Mouse (Mus musculus): ENCODE measurements around the gene Syne3. TPM values are rescaled to one million over a fixed set of nuclear protein-coding genes. Genes with fewer than 3 reads are reported as not detected.

Syne3 gene
- polyA plus RNA-seq, 1 experiment from 2014 or later = 0.31 TPM

DNA sequence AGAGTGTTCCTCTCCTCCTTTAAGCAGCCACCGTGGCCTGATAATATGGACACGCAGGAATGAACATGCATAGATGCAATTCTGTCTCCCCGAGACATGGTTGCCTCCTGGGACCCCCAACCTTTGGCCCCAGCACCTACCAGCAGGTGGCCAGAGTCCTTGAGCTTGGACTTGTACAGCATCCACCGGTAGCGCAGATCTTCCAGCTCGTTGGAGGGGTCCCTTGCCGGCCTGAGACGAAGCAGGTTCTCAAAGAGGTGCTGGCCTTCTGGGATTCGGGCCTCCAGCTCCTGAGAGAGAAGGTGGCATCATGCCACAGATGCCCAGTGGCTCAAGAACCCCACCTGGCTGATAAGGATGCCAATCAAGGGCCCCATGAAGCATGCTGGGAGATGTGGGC, 69.1 kb downstream of the Syne3 start:
- 87% methylated on average over 9 of the region's 9 CpGs for WGBS
- H3K4me3 ChIP-seq (ENCODE audit: low read depth, low read length) = no peak overlapping the region
- H3K27me3 ChIP-seq (ENCODE audit: control insufficient read depth, insufficient read depth, low read length) = no peaks in the 10 kb centered on the region
- no peak overlapping the region for H3K4me2 ChIP-seq (ENCODE audit: low read depth, severe bottlenecking)
- peaks cover 13% of the 10 kb centered on the region for H3K4me1 ChIP-seq (ENCODE audit: control insufficient read depth, insufficient read depth, low read length)
- DNase-seq (ENCODE audit: low spot score) (no peak), ATAC-seq (ENCODE audit: insufficient number of reproducible peaks, low FRiP score, low TSS enrichment, low read depth) (no peak)
- no peak overlapping the region for H3K9ac ChIP-seq (ENCODE audit: low read length)
- H3K27ac ChIP-seq (replicated peaks; ENCODE audit: low read depth, low read length) = no peak overlapping the region
- H3K36me3 ChIP-seq (ENCODE audit: control insufficient read depth, insufficient read depth, low read length) = no peaks in the 10 kb centered on the region; the same call in 1 of the 2 replicates
- H3K9me3 ChIP-seq (ENCODE audit: control insufficient read depth, low read length) = no peaks in the 10 kb centered on the region; the same call in 1 of the 2 replicates

- Histone ChIP-seq H3K36me3 (ENCODE audit: control insufficient read depth, insufficient read depth, low read length) (no peaks in the 10 kb centered on the region; the same call in 1 of the 2 replicates), H3K27ac (replicated peaks; ENCODE audit: low read depth, low read length) (no peak overlapping the region), H3K4me2 (ENCODE audit: low read depth, severe bottlenecking) (no peak overlapping the region), H3K4me1 (ENCODE audit: control insufficient read depth, insufficient read depth, low read length) (peaks cover 13% of the 10 kb centered on the region), H3K9ac (ENCODE audit: low read length) (no peak overlapping the region), H3K9me3 (ENCODE audit: control insufficient read depth, low read length) (no peaks in the 10 kb centered on the region; the same call in 1 of the 2 replicates), H3K27me3 (ENCODE audit: control insufficient read depth, insufficient read depth, low read length) (no peaks in the 10 kb centered on the region), H3K4me3 (ENCODE audit: low read depth, low read length) (no peak overlapping the region)
- no peak for DNase-seq (ENCODE audit: low spot score)
- peak; percentile 41 for ATAC-seq (ENCODE audit: insufficient number of reproducible peaks, low FRiP score, low TSS enrichment, low read depth)
- 11% methylated on average over 4 of the region's 4 CpGs for WGBS
Measured at GRCm38 (mm10) chr12:104940027-104940386, 69.6 kb downstream of the Syne3 start.

GRCm38 (mm10) chr12:104939372-104940026, 70.1 kb downstream of the Syne3 start:
- ATAC-seq (ENCODE audit: insufficient number of reproducible peaks, low FRiP score, low TSS enrichment, low read depth) (peak; percentile 91), DNase-seq (ENCODE audit: low spot score) (peak; percentile 94)
- Histone ChIP-seq H3K9me3 (ENCODE audit: control insufficient read depth, low read length) (no peaks in the 10 kb centered on the region), H3K4me2 (ENCODE audit: low read depth, severe bottlenecking) (peak overlapping the region; percentile 1; the same call in 1 of the 2 replicates), H3K27ac (replicated peaks; ENCODE audit: low read depth, low read length) (peak overlapping the region; percentile 70), H3K36me3 (ENCODE audit: control insufficient read depth, insufficient read depth, low read length) (no peaks in the 10 kb centered on the region; the same call in 1 of the 2 replicates), H3K9ac (ENCODE audit: low read length) (no peak overlapping the region), H3K4me3 (ENCODE audit: low read depth, low read length) (no peak overlapping the region), H3K27me3 (ENCODE audit: control insufficient read depth, insufficient read depth, low read length) (no peaks in the 10 kb centered on the region), H3K4me1 (ENCODE audit: control insufficient read depth, insufficient read depth, low read length) (peaks cover 13% of the 10 kb centered on the region)
- WGBS = 18% methylated on average over 13 of the region's 13 CpGs

GRCm38 (mm10) chr12:104938935-104939334, 70.7 kb downstream of the Syne3 start:
- H3K4me1 ChIP-seq (ENCODE audit: control insufficient read depth, insufficient read depth, low read length) = peaks cover 13% of the 10 kb centered on the region
- H3K36me3 ChIP-seq (ENCODE audit: control insufficient read depth, insufficient read depth, low read length) = no peaks in the 10 kb centered on the region; the same call in 1 of the 2 replicates
- no peak overlapping the region for H3K9ac ChIP-seq (ENCODE audit: low read length)
- peak overlapping the region; percentile 70 for H3K27ac ChIP-seq (replicated peaks; ENCODE audit: low read depth, low read length)
- peak overlapping the region; percentile 1; the same call in 1 of the 2 replicates for H3K4me2 ChIP-seq (ENCODE audit: low read depth, severe bottlenecking)
- no peaks in the 10 kb centered on the region for H3K27me3 ChIP-seq (ENCODE audit: control insufficient read depth, insufficient read depth, low read length)
- ATAC-seq (ENCODE audit: insufficient number of reproducible peaks, low FRiP score, low TSS enrichment, low read depth) (peak; percentile 18; the same call in 1 of the 2 replicates), DNase-seq (ENCODE audit: low spot score) (no peak)
- H3K4me3 ChIP-seq (ENCODE audit: low read depth, low read length) = no peak overlapping the region
- H3K9me3 ChIP-seq (ENCODE audit: control insufficient read depth, low read length) = no peaks in the 10 kb centered on the region
- WGBS = 51% methylated on average over 5 of the region's 5 CpGs

GRCm38 (mm10) chr12:104936223-104936622, 73.4 kb downstream of the Syne3 start:
- Histone ChIP-seq H3K27me3 (ENCODE audit: control insufficient read depth, insufficient read depth, low read length) (no peaks in the 10 kb centered on the region), H3K4me3 (ENCODE audit: low read depth, low read length) (no peak overlapping the region), H3K27ac (replicated peaks; ENCODE audit: low read depth, low read length) (no peak overlapping the region), H3K36me3 (ENCODE audit: control insufficient read depth, insufficient read depth, low read length) (no peaks in the 10 kb centered on the region; the same call in 1 of the 2 replicates), H3K4me1 (ENCODE audit: control insufficient read depth, insufficient read depth, low read length) (peaks cover 13% of the 10 kb centered on the region), H3K9me3 (ENCODE audit: control insufficient read depth, low read length) (no peaks in the 10 kb centered on the region), H3K9ac (ENCODE audit: low read length) (no peak overlapping the region), H3K4me2 (ENCODE audit: low read depth, severe bottlenecking) (no peak overlapping the region)
- DNase-seq (ENCODE audit: low spot score) = peak; percentile 81
- WGBS = 69% methylated on average over 4 of the region's 4 CpGs
- no peak for ATAC-seq (ENCODE audit: insufficient number of reproducible peaks, low FRiP score, low TSS enrichment, low read depth)

GRCm38 (mm10) chr12:104935144-104935543, 74.5 kb downstream of the Syne3 start:
- Histone ChIP-seq H3K27me3 (ENCODE audit: control insufficient read depth, insufficient read depth, low read length) (no peaks in the 10 kb centered on the region), H3K27ac (replicated peaks; ENCODE audit: low read depth, low read length) (no peak overlapping the region), H3K9me3 (ENCODE audit: control insufficient read depth, low read length) (no peaks in the 10 kb centered on the region), H3K4me1 (ENCODE audit: control insufficient read depth, insufficient read depth, low read length) (peaks cover 13% of the 10 kb centered on the region), H3K4me2 (ENCODE audit: low read depth, severe bottlenecking) (no peak overlapping the region), H3K36me3 (ENCODE audit: control insufficient read depth, insufficient read depth, low read length) (no peaks in the 10 kb centered on the region; the same call in 1 of the 2 replicates), H3K9ac (ENCODE audit: low read length) (no peak overlapping the region), H3K4me3 (ENCODE audit: low read depth, low read length) (no peak overlapping the region)
- ATAC-seq (ENCODE audit: insufficient number of reproducible peaks, low FRiP score, low TSS enrichment, low read depth) = no peak
- 90% methylated on average over 8 of the region's 8 CpGs for WGBS
- no peak for DNase-seq (ENCODE audit: low spot score)

- Histone ChIP-seq H3K36me3 (ENCODE audit: control insufficient read depth, insufficient read depth, low read length) (no peaks in the 10 kb centered on the region; the same call in 1 of the 2 replicates), H3K9ac (ENCODE audit: low read length) (no peak overlapping the region), H3K4me3 (ENCODE audit: low read depth, low read length) (no peak overlapping the region), H3K9me3 (ENCODE audit: control insufficient read depth, low read length) (no peaks in the 10 kb centered on the region), H3K4me2 (ENCODE audit: low read depth, severe bottlenecking) (no peak overlapping the region), H3K4me1 (ENCODE audit: control insufficient read depth, insufficient read depth, low read length) (peaks cover 3% of the 10 kb centered on the region; the same call in 1 of the 2 replicates), H3K27me3 (ENCODE audit: control insufficient read depth, insufficient read depth, low read length) (no peaks in the 10 kb centered on the region), H3K27ac (replicated peaks; ENCODE audit: low read depth, low read length) (no peak overlapping the region)
- ATAC-seq (ENCODE audit: insufficient number of reproducible peaks, low FRiP score, low TSS enrichment, low read depth) = no peak
- 66% methylated on average over 13 of the region's 13 CpGs for WGBS
- no peak for DNase-seq (ENCODE audit: low spot score)
Measured at GRCm38 (mm10) chr12:104933800-104934199, 75.8 kb downstream of the Syne3 start.

GRCm38 (mm10) chr12:104933217-104933616, 76.4 kb downstream of the Syne3 start:
- Histone ChIP-seq H3K4me3 (ENCODE audit: low read depth, low read length) (no peak overlapping the region), H3K9ac (ENCODE audit: low read length) (no peak overlapping the region), H3K27ac (replicated peaks; ENCODE audit: low read depth, low read length) (no peak overlapping the region), H3K4me1 (ENCODE audit: control insufficient read depth, insufficient read depth, low read length) (no peaks in the 10 kb centered on the region), H3K27me3 (ENCODE audit: control insufficient read depth, insufficient read depth, low read length) (no peaks in the 10 kb centered on the region), H3K4me2 (ENCODE audit: low read depth, severe bottlenecking) (no peak overlapping the region), H3K9me3 (ENCODE audit: control insufficient read depth, low read length) (no peaks in the 10 kb centered on the region), H3K36me3 (ENCODE audit: control insufficient read depth, insufficient read depth, low read length) (no peaks in the 10 kb centered on the region; the same call in 1 of the 2 replicates)
- no peak for ATAC-seq (ENCODE audit: insufficient number of reproducible peaks, low FRiP score, low TSS enrichment, low read depth)
- no peak for DNase-seq (ENCODE audit: low spot score)
- WGBS = 69% methylated on average over 2 of the region's 2 CpGs
